Mouse (Mus musculus): ENCODE measurements at regions not wholly inside any gene's neighbourhood (a gene's known extent, or its start where the extent isn't known, plus 50 kb on each side); places are given as distances from the start of the nearest gene placed in this dataset.

DNA sequence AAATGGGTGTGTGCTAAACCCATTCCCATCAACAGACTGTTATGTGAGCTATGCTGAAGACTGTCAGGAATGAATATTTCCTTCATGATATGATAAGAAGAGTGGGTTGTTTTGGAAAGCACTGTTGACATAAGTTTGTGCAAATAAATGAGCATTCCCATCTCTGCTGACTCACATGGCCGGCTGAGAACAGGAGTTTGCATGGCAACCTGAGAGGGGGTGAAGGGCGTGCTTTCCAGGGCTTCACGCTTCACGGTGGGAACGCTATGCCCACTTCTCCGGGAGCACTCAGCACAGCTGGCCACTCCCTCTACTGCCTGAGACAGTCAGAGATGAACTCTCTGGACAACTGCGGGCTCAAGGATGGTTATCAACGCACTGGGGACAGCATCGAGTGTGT is 348.9 kb upstream of the Slc24a5 start:
- DNase-seq: no peak
- intact Hi-C loops (cut with DNase I; ENCODE audit: low total_unique reads): no loop called here

GRCm38 (mm10) chr2:124719820-124720478 is 348.0 kb upstream of the Slc24a5 start:
- no peak for DNase-seq
- intact Hi-C loops (cut with DNase I; ENCODE audit: low total_unique reads): no loop called here

- intact Hi-C loops (cut with DNase I; ENCODE audit: low total_unique reads): no loop called here
- no peak for DNase-seq
These were observed 347.1 kb upstream of the Slc24a5 start for GRCm38 (mm10) chr2:124720593-124721445.

DNA sequence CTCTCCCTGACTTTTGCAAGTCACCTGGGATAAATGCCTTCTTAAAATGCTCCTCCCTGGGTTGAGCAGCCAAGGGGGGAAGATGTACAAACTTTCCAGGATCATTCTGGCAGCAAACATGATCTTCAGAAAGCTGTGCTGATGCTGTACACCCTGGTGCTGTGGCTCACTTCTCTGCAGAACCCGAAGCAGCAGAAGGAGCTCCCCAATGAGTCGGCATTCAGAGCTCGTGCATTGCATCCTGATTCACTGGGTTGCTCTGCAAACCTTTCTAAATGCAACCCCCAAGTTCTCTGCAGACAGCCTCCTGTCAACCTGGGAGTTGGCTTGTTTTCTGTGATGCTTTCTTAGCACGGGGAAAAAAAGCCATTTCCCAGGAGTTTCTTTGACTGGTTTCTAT is 343.8 kb upstream of the Slc24a5 start:
- intact Hi-C loops (cut with DNase I; ENCODE audit: low total_unique reads): no loop called here
- no peak for DNase-seq

GRCm38 (mm10) chr2:124724827-124725480 is 343.0 kb upstream of the Slc24a5 start:
- no peak for DNase-seq
- intact Hi-C loops (cut with DNase I; ENCODE audit: low total_unique reads): no loop called here

- intact Hi-C loops (cut with DNase I; ENCODE audit: low total_unique reads): no loop called here
- DNase-seq: no peak
These were observed 339.9 kb upstream of the Slc24a5 start for GRCm38 (mm10) chr2:124727979-124728378.

GRCm38 (mm10) chr2:124732593-124732992 is 335.3 kb upstream of the Slc24a5 start:
- intact Hi-C loops (cut with DNase I; ENCODE audit: low total_unique reads): no loop called here
- DNase-seq: no peak

DNA sequence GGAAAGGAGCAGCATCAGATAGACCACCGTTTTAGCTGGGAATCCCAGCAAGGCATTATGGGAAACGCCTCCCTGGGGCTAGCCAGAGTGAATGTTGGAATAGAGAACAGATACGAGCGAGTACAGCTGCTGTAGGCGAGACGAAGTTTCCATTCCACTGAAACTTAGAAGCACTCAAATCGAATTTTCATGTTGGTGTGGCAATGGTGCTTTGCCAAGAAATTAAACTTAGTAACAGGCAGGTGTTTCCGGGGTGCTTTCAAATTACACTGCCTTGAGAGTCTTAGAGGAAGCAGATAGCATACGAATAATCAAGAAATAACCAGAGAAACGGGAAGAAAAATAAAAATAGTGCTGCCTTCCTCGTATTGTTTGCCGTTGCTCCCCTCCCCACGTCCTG is 327.1 kb upstream of the Slc24a5 start:
- intact Hi-C loops (cut with DNase I; ENCODE audit: low total_unique reads): no loop called here
- no peak for DNase-seq

DNA sequence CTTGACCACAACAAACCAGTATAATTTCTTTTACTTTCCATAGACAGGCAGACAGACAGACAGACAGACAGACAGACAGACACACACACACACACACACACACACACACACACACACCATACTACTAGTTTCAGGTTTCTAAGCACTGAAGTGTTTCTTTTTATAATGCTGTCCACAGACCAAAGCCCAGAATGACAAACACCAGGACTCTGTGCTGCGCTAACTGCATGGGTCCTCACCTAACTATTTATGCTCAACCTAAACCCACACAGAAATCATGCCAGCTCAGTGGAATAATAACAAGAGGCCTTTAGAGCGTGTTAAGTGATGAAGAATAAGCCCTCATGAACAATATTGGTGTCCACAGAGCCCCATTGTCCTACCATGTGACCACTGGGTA is 325.0 kb upstream of the Slc24a5 start:
- intact Hi-C loops (cut with DNase I; ENCODE audit: low total_unique reads): no loop called here
- DNase-seq: no peak

GRCm38 (mm10) chr2:124745045-124745444 is 322.9 kb upstream of the Slc24a5 start:
- intact Hi-C loops (cut with DNase I; ENCODE audit: low total_unique reads): no loop called here

GRCm38 (mm10) chr2:124747119-124747518 is 320.8 kb upstream of the Slc24a5 start:
- no peak for DNase-seq
- intact Hi-C loops (cut with DNase I; ENCODE audit: low total_unique reads): no loop called here

More at GRCm38 (mm10) chr2:124745045-124745444, 322.9 kb upstream of the Slc24a5 start:
- DNase-seq: no peak

GRCm38 (mm10) chr2:124747627-124748026 is 320.3 kb upstream of the Slc24a5 start:
- DNase-seq: peak; percentile 27
- intact Hi-C loops (cut with DNase I; ENCODE audit: low total_unique reads): no loop called here

GRCm38 (mm10) chr2:124751832-124752231 is 316.1 kb upstream of the Slc24a5 start:
- no peak for DNase-seq
- intact Hi-C loops (cut with DNase I; ENCODE audit: low total_unique reads): no loop called here

- intact Hi-C loops (cut with DNase I; ENCODE audit: low total_unique reads): no loop called here
- DNase-seq: no peak
These were observed 314.2 kb upstream of the Slc24a5 start for GRCm38 (mm10) chr2:124753717-124754116.

GRCm38 (mm10) chr2:124755244-124755643 is 312.7 kb upstream of the Slc24a5 start:
- intact Hi-C loops (cut with DNase I; ENCODE audit: low total_unique reads): no loop called here
- DNase-seq: no peak

DNA sequence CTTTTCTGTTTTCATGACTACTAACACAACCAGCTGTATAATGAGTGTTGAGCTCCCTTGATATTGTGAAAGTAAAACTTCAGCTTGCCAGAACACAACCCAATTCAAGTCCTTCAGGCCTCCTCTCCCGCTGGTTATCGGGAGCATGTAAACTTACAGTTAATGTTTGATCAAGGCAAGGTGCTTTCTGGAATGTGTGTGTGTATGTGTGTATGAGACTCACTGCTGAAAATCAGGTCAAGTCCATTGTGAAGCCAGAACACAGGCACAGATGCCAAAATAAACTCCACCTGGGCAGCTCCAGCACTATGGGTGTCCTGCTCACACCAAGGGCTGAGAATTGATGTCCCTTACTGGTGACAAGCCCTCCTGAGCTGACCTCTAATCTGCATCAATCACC is 308.9 kb upstream of the Slc24a5 start:
- intact Hi-C loops (cut with DNase I; ENCODE audit: low total_unique reads): no loop called here
- no peak for DNase-seq

GRCm38 (mm10) chr2:124763650-124764049 is 304.3 kb upstream of the Slc24a5 start:
- no peak for DNase-seq
- intact Hi-C loops (cut with DNase I; ENCODE audit: low total_unique reads): no loop called here

GRCm38 (mm10) chr2:124764186-124764910 is 303.6 kb upstream of the Slc24a5 start:
- DNase-seq: no peak
- intact Hi-C loops (cut with DNase I; ENCODE audit: low total_unique reads): no loop called here

GRCm38 (mm10) chr2:124769267-124769967 is 298.5 kb upstream of the Slc24a5 start:
- intact Hi-C loops (cut with DNase I; ENCODE audit: low total_unique reads): no loop called here
- peak; percentile 10 for DNase-seq

Measured in gastrocnemius, postnatal 14 days (tissue).